Mouse (Mus musculus) lung, adult 2 months (tissue): ENCODE results near the gene Lgi2.

ENCODE experiments used
- CTCF ChIP-seq: fragments of 200-500 bp; IDR thresholded peaks from 2 replicates; pipeline ENCODE4 v1.5.1; 2011; ENCODE audit warnings: mild to moderate bottlenecking, low read length, control low read depth; ENCODE audit not compliant: insufficient read depth
- POLR2A ChIP-seq: fragments of 200-500 bp; IDR thresholded peaks from 2 replicates; pipeline ENCODE4 v1.6.1; 2011; ENCODE audit warnings: low read depth, mild to moderate bottlenecking, control low read depth, low read length, borderline replicate concordance; ENCODE audit errors: extremely low read depth

DNA sequence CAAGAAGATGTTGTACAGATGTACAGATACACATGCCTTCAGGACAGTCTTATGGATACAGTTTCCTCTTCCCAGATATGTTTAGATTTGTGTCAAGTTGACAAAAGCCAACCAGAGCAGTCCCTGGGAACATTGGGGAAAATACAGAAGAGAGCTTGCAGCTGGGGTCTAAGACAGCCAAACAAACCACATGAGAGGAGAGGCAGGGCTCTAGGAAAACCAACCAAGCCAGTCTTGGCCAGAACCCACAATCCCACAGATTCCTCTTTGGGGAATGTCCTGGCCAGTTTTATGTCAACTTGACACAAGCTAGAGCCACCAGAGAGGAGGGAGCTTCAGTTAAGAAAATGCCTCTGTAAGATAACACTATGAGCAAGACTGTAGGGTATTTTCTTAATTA lies 26.8 kb downstream of the Lgi2 start:
- TF ChIP-seq CTCF: no peak
- no peak for TF ChIP-seq POLR2A
